Mouse (Mus musculus) hindbrain, embryonic 13.5 days (tissue): ENCODE data around the gene Mrpl49. TPM values are rescaled to one million over a fixed set of nuclear protein-coding genes. Genes with fewer than 3 reads are reported as not detected.

Experiments
- ATAC-seq: fragments of 200-750 bp; cut with Nextera tagmentation; 2 replicates; pipeline ENCODE4 v1.8.0; 2017; ENCODE audit warnings: moderate TSS enrichment; ENCODE audit not compliant: low FRiP score
- H3K27ac ChIP-seq: fragments of 300-500 bp; sonication (generic); 2 replicates; pipeline ENCODE4 v1.5.1; 2015; ENCODE audit warnings: inconsistent platforms, mild to moderate bottlenecking, moderate library complexity
- H3K27me3 ChIP-seq: fragments of 300-500 bp; sonication (generic); 2 replicates; pipeline ENCODE4 v1.6.1; 2015; ENCODE audit warnings: mild to moderate bottlenecking, inconsistent platforms
- H3K36me3 ChIP-seq: fragments of 300-500 bp; sonication (generic); 2 replicates; pipeline ENCODE4 v1.6.1; 2015; ENCODE audit warnings: mild to moderate bottlenecking, inconsistent platforms
- H3K4me1 ChIP-seq: fragments of 300-500 bp; sonication (generic); replicated peaks from 2 replicates; pipeline ENCODE4 v1.6.1; 2015; ENCODE audit warnings: inconsistent platforms
- H3K4me2 ChIP-seq: fragments of 300-500 bp; sonication (generic); 2 replicates; pipeline ENCODE4 v1.6.1; 2015; ENCODE audit warnings: inconsistent platforms, mild to moderate bottlenecking, moderate library complexity
- H3K4me3 ChIP-seq: fragments of 300-500 bp; sonication (generic); 2 replicates; pipeline ENCODE4 v1.5.1; 2015; ENCODE audit warnings: mild to moderate bottlenecking, inconsistent platforms
- H3K9ac ChIP-seq: fragments of 300-500 bp; sonication (generic); 2 replicates; pipeline ENCODE4 v1.6.1; 2015; ENCODE audit warnings: mild to moderate bottlenecking, inconsistent platforms
- H3K9me3 ChIP-seq: fragments of 300-500 bp; sonication (generic); 2 replicates; pipeline ENCODE4 v1.6.1; 2016; ENCODE audit warnings: inconsistent platforms
- WGBS: fragments of 180-500 bp; shearing (Covaris S2); methylation state at CpG from one replicate; pipeline ENCODE4 v1.1.7; 2015; 5-methylcytosine and 5-hydroxymethylcytosine counted together
- polyA plus RNA-seq: library from polyadenylated mRNA; unstranded; fragments of >200 nt; fragmentation: Nextera tagmentation; extraction: Ambion mirVana; gene quantifications from 2 replicates; pipeline ENCODE4 v1.2.1, GENCODE M21; 2015

Mrpl49 gene
- polyA plus RNA-seq, 1 experiment from 2014 or later, result 68.9 TPM

DNA sequence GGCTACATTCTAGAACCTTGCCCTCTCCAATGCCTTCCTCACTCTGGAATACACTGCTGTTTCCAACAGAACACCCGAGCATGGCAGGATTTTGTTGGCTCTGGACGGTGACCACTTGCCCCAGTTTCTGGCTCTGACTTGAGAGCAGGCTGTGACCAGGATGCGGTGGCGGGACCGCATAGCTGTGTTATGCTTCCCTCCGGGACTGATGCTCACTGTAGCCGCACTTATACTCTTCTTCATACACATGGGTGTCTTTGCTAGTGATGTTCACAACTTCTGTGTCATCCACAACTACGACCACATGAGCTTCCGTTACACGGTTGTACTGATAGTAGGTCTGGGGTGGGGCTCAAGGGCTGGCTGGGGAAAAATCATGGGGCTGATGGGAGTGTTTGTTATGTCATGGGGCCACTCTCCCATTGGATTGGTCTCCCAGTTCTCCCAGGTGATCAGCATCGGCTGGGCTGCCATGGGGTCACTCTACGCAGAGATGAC is 22.4 kb upstream of the Mrpl49 start, which contains the start of gene Tmem262:
Tmem262 (plus strand) TSS at position 51 of the 498 bp plus-strand sequence.
- Histone ChIP-seq H3K4me3 (no peak within 1 kb of the TSS), H3K4me2 (no peak within 1 kb of the TSS), H3K27ac (no peak within 1 kb of the TSS), H3K36me3 (peaks cover 43% of the 10 kb centered on the region), H3K9me3 (no peaks in the 10 kb centered on the region), H3K9ac (no peak within 1 kb of the TSS), H3K27me3 (no peaks in the 10 kb centered on the region), H3K4me1 (peaks cover 42% of the 10 kb centered on the region)
- ATAC-seq, result no peak
- WGBS, result 94% methylated on average over 12 of the region's 12 CpGs

DNA sequence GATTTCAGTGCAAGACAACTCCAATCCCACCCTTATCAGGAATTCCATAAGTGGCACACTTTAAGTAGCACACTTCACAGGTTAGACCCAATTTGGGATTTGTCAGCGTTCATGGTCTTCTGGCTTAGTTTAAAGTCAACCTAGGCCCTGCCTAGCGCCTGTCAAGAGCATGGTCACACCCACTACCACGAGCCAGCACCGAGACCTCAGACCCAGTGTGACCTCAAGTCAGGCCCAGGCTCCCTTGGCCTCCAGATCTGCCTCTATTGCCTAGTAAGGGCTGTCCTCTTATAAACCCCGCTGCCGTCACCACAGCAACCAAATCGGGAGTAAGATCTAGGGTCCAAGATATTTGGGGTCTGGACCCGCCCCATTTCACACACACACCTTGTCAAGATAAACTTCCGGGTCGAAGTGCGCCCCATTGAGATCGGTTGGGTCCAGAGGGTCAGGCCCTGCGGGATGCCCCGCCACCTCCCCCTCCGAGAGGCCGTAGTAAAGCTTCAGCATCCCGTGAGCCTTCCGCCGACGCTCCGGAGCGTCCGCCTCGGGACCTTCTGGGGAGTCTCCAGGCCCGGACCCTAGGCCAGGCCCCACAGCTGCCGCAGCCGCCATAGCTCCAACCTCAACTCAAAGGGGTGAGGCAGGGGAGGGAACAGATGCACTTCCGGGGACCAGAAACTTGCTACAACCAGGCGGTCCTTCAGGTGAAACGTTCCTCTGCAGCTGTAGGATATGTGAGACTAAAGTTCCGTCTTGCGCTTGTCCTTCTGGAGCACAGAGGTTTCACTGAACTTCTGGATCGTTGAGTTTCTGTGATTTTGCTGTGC is 19.2 kb upstream of the Mrpl49 start, which contains the start of gene Vps51:
Vps51 (minus strand) TSS at position 668 of the 830 bp plus-strand sequence.
- ATAC-seq, result peak; percentile 92
- WGBS, result 1% methylated on average over 33 of the region's 33 CpGs
- H3K4me1 ChIP-seq, result peaks cover 24% of the 10 kb centered on the region
- peaks cover 55% of the 10 kb centered on the region for H3K36me3 ChIP-seq
- peak within 1 kb of the TSS; percentile 82 for H3K9ac ChIP-seq
- peak within 1 kb of the TSS; percentile 76 for H3K4me3 ChIP-seq
- peak within 1 kb of the TSS; percentile 93 for H3K4me2 ChIP-seq
- no peaks in the 10 kb centered on the region for H3K9me3 ChIP-seq
- peak within 1 kb of the TSS; percentile 91 for H3K27ac ChIP-seq
- H3K27me3 ChIP-seq, result no peaks in the 10 kb centered on the region

DNA sequence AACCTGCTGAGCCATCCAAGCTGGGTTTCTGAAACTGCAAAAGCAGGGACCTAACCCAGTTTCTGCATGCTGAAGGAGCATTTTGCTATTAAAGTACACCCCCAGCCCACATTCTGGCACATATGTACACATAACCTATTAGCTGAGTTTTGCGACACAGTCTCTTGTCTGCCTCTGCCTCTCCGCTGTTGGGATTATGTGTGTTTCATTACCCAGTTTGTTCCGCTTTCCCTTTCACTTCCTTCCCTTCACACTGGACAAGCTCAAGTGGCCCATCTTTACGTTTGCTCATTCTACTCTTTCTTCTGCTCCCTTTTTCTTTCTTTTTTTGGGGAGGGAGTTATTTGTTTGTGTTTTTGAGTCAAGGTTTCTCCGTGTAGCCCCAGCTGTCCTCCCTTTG is 16.3 kb upstream of the Mrpl49 start:
- Histone ChIP-seq H3K36me3 (peaks cover 55% of the 10 kb centered on the region), H3K4me1 (peaks cover 24% of the 10 kb centered on the region), H3K9me3 (no peaks in the 10 kb centered on the region), H3K27ac (no peak overlapping the region), H3K4me2 (no peak overlapping the region), H3K27me3 (no peaks in the 10 kb centered on the region), H3K4me3 (no peak overlapping the region), H3K9ac (no peak overlapping the region)
- 92% methylated on average over 5 of the region's 5 CpGs for WGBS
- ATAC-seq, result no peak

DNA sequence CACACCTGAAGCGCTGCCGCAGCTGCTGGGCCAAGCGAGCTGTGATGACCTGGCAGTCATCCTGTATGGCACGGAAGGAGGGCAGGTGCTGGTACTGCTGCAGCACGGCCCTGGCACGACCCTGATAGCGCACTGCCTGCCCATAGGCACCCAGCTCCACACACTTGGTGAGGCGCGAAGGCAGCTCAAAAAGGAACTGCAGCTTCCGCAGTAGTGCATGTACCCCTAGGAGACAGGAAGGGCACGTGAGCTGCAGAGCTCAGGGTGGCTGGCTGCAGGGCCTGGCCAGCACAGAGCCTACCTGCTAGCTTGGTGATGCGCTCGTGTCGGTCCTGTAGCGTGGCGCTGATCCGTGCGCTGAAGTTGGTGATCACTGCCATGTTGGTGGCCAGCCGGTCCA is 13.7 kb upstream of the Mrpl49 start:
- H3K36me3 ChIP-seq, result peaks cover 59% of the 10 kb centered on the region
- ATAC-seq, result no peak
- no peak overlapping the region for H3K4me2 ChIP-seq
- no peak overlapping the region for H3K27ac ChIP-seq
- 96% methylated on average over 19 of the region's 19 CpGs for WGBS
- H3K9me3 ChIP-seq, result no peaks in the 10 kb centered on the region
- H3K4me3 ChIP-seq, result no peak overlapping the region
- H3K4me1 ChIP-seq, result peaks cover 37% of the 10 kb centered on the region
- no peak overlapping the region for H3K9ac ChIP-seq
- no peaks in the 10 kb centered on the region for H3K27me3 ChIP-seq

DNA sequence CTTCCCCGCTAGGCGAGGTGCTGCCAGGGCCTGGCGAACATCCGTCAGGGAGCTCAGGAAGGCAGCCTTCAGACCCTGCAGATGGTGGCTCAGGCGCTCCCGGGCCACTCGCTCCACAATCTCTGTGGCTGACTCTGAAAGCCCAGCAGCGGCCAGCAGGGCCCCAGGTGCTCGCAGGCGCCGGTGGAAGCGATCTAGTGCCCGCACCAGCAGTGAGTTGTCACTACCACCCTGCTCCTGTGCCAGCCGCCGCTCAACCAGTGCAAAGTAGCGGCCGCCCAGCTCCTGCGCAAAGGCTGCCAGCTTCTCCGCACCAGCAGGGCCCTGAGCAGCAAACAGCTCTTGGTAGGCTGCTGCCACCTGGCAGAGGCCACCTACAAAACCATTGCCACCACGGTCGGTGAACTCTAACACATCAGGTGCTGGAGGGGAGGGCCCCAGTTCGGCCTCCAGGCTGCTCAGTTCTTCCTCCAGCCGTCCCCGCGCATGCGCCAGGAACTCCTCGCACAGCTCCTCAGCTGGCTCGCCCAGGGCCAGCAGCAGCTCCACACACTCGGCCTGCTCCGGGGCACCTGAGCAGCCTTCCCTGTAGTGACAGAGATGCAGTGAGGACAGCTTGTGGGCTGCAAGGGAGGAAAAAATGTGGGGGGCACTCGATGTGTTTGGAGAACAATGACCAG is 13.1 kb upstream of the Mrpl49 start:
- H3K9me3 ChIP-seq, result no peaks in the 10 kb centered on the region
- WGBS, result 92% methylated on average over 31 of the region's 31 CpGs
- no peak overlapping the region for H3K4me3 ChIP-seq
- H3K27me3 ChIP-seq, result no peaks in the 10 kb centered on the region
- no peak overlapping the region for H3K9ac ChIP-seq
- no peak overlapping the region for H3K27ac ChIP-seq
- H3K36me3 ChIP-seq, result peaks cover 59% of the 10 kb centered on the region
- ATAC-seq, result no peak
- H3K4me1 ChIP-seq, result peaks cover 37% of the 10 kb centered on the region
- no peak overlapping the region for H3K4me2 ChIP-seq

DNA sequence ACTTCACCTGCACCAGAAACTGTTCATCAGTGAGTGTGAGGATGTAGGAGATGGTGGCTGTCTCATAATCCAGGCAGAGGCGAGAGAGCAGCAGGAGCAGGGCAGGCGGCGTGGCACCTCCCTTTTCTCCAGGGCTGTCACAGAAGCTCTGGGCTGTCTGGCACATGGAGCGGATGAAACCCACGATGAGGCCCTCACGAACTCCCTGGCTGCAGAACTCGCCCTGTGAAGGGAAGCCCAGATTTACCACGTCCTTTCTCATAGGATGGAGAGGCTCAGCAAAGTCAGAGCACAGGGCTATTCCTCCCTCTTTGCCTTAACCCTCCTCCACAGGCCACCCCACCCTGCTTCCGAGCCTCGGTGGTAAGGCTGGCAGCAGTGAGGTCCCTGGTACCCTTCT is 12.3 kb upstream of the Mrpl49 start:
- Histone ChIP-seq H3K36me3 (peaks cover 54% of the 10 kb centered on the region), H3K9me3 (no peaks in the 10 kb centered on the region), H3K4me2 (no peak overlapping the region), H3K27ac (no peak overlapping the region), H3K4me1 (peaks cover 34% of the 10 kb centered on the region), H3K27me3 (no peaks in the 10 kb centered on the region), H3K4me3 (no peak overlapping the region), H3K9ac (no peak overlapping the region)
- WGBS, result 97% methylated on average over 10 of the region's 10 CpGs
- ATAC-seq, result no peak

DNA sequence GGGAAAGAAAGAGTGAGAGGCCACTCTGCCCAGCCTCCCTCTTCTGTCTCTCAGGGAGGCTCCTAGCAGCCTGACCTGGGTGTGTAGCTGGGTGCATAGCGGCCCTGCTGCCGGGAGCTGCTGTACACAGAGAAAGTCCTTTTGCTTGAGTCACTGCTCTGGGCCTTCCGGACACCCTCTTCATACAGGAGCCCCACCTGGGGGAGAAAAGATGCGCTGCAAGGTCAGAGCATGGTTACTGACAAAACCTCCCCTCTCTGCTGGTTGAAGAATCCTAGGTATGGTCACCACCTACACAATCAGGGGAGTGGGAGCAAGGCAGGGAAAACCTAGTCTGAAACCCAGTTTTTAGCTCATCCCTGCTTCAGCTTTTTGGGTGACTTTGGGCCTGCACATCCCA is 11.4 kb upstream of the Mrpl49 start:
- Histone ChIP-seq H3K9me3 (no peaks in the 10 kb centered on the region), H3K9ac (no peak overlapping the region), H3K4me2 (no peak overlapping the region), H3K4me1 (peaks cover 33% of the 10 kb centered on the region), H3K4me3 (no peak overlapping the region), H3K27ac (peak overlapping the region; percentile 93; the same call in 1 of the 2 replicates), H3K36me3 (peaks cover 48% of the 10 kb centered on the region), H3K27me3 (no peaks in the 10 kb centered on the region)
- 89% methylated on average over 4 of the region's 4 CpGs for WGBS
- ATAC-seq, result no peak

DNA sequence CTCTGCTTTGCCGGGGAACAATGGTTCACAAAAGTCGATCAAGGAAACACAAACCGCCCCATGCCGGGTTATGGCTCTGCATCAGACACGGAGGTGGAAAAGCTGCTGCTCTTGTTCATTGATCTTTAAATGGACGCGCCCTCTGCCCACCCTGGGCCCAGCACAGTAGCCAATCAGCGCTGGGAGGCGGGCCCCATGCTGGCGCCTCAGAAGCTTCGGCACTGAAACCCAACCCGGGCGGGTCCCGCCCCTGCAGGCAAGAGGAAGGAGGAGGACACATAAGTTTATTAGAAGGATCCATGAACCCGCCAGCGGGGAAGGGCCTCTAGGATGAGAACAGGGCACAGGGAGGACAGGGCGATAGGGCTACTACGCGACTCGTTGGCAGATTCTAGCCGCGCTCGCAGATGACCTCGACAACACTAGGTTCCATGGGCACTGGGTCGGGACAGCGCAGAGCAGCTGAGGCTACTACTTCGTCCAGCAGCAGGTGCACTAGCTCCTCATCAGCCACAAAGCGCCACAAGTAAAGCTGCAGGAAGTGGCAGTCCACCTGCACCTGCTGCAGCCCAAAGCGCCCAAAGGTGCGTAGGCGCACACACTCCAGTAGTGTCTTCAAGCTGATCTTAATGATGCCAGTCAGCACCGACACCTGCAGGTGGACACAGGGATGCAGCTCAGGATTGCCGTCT is 10.3 kb upstream of the Mrpl49 start, which contains the start of gene Tm7sf2:
Tm7sf2 (minus strand) TSS at position 650 of the 692 bp plus-strand sequence.
- no peaks in the 10 kb centered on the region for H3K27me3 ChIP-seq
- H3K4me2 ChIP-seq, result peak within 1 kb of the TSS; percentile 92
- peak; percentile 90 for ATAC-seq
- H3K9ac ChIP-seq, result peak within 1 kb of the TSS; percentile 87
- WGBS, result 10% methylated on average over 33 of the region's 33 CpGs
- H3K4me3 ChIP-seq, result peak within 1 kb of the TSS; percentile 60
- H3K27ac ChIP-seq, result peak within 1 kb of the TSS; percentile 93
- no peaks in the 10 kb centered on the region for H3K9me3 ChIP-seq
- peaks cover 37% of the 10 kb centered on the region for H3K36me3 ChIP-seq
- H3K4me1 ChIP-seq, result peaks cover 44% of the 10 kb centered on the region

DNA sequence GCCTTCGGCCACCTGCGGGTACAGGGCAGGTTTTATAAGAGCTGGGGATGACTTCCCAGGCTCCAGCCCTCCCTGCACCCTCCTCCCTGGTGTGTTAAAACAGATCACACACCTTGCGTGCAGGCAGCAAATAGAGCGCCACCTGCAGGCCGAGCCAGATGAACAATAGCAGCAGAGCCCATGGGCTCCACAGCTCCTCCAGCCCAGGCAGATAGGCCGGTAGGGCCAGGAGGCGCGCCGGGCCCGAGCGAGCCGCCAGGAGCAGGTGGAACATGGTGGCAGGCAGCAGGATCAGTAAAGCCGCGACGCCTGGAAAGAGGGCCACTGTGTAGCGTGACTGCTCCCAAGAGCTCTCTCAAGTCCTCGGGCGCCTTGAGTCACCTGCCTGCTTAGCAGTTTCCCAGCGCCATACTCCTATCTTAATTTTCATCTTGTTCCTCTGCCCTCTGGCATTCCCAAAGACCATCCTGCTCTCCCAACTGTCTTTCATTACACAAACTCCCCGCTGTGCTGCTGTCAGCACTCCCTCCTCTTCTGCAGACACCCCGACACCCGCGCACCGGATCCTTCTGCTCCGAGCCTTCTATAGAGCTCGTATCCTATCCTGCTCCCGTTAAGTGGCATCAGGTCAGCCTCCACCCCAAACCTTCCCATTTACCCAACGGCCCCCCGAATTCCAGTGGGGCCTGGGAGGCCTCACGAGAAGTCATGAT is 9.6 kb upstream of the Mrpl49 start:
- peak; percentile 80 for ATAC-seq
- Histone ChIP-seq H3K36me3 (peaks cover 32% of the 10 kb centered on the region), H3K4me1 (peaks cover 51% of the 10 kb centered on the region), H3K27ac (peak overlapping the region; percentile 93), H3K4me2 (peak overlapping the region; percentile 92), H3K4me3 (peak overlapping the region; percentile 60), H3K9me3 (no peaks in the 10 kb centered on the region), H3K9ac (peak overlapping the region; percentile 87), H3K27me3 (no peaks in the 10 kb centered on the region)
- WGBS, result under 1% methylated on average over 30 of the region's 30 CpGs

DNA sequence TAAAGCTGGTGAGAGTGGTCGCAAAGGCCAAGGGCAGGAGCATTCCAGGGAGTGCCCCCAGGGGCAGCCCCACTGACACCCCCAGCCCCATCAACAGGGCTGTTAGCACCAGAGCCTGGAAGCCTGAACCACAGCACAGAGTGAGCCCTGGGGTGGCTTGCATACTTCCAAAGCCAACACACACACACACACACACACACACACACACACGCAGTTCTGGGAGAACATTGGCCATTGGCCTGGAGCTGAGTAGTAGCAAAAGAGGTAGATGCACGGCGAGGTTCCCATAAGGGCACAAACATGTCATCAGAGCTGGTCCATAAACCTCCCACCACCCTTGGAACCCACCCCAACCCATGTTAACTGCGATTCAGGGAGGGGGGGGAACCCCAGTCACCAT is 9.0 kb upstream of the Mrpl49 start:
- H3K9ac ChIP-seq, result peak overlapping the region; percentile 87
- no peaks in the 10 kb centered on the region for H3K9me3 ChIP-seq
- H3K4me2 ChIP-seq, result peak overlapping the region; percentile 92
- H3K27ac ChIP-seq, result peak overlapping the region; percentile 93
- H3K36me3 ChIP-seq, result peaks cover 32% of the 10 kb centered on the region
- ATAC-seq, result peak; percentile 19
- peak overlapping the region; percentile 60 for H3K4me3 ChIP-seq
- H3K27me3 ChIP-seq, result no peaks in the 10 kb centered on the region
- 31% methylated on average over 5 of the region's 5 CpGs for WGBS
- peaks cover 56% of the 10 kb centered on the region for H3K4me1 ChIP-seq

DNA sequence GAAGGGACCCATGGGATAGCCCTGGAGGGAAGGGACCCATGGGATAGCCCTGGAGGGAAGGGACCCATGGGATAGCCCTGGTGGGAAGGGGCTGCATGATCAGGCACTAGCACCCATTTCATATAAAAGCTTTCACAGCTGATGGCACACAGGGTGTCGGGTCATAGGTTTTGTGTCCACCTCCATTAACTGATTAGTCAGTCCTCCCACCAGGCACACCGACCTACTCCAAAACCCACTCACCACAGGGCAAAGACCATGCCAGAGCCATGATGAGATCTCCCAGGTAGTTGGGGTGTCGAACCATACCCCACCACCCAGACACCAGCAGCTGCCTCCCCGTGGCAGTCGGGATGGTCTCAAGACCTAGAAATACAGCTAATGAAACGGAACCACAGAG is 5.5 kb upstream of the Mrpl49 start:
- Histone ChIP-seq H3K36me3 (peaks cover 10% of the 10 kb centered on the region; the same call in 1 of the 2 replicates), H3K27ac (no peak overlapping the region), H3K9me3 (no peaks in the 10 kb centered on the region), H3K4me2 (no peak overlapping the region), H3K27me3 (no peaks in the 10 kb centered on the region), H3K9ac (peak overlapping the region; percentile 93; the same call in 1 of the 2 replicates), H3K4me1 (peaks cover 66% of the 10 kb centered on the region), H3K4me3 (0 out of 2 replicates have a peak overlapping the region, but pooled peaks have one; percentile 82)
- no peak for ATAC-seq
- WGBS, result 95% methylated on average over 6 of the region's 6 CpGs
